Mouse (Mus musculus) limb, embryonic 11.5 days (tissue): ENCODE results near the gene Tmem251. TPM values are rescaled to one million over a fixed set of nuclear protein-coding genes. Genes with fewer than 3 reads are reported as not detected.

Source experiments
- ATAC-seq: fragments of 200-750 bp; cut with Nextera tagmentation; 2 replicates; pipeline ENCODE4 v1.8.0; 2017; ENCODE audit warnings: low read depth; ENCODE audit not compliant: insufficient number of reproducible peaks, low FRiP score, low TSS enrichment
- DNase-seq: peaks from one replicate; pipeline ENCODE4 v3.0.0-alpha.2; 2015; ENCODE audit warnings: low spot score
- H3K27ac ChIP-seq: fragments of 300-500 bp; sonication (generic); replicated peaks from 2 replicates; pipeline ENCODE4 v1.5.1; 2014; ENCODE audit warnings: low read depth, mild to moderate bottlenecking, low read length
- H3K27me3 ChIP-seq: fragments of 300-500 bp; sonication (generic); 2 replicates; pipeline ENCODE4 v1.6.1; 2014; ENCODE audit warnings: mild to moderate bottlenecking, low read length, mixed read lengths; ENCODE audit not compliant: control insufficient read depth, insufficient read depth
- H3K36me3 ChIP-seq: fragments of 300-500 bp; sonication (generic); 2 replicates; pipeline ENCODE4 v1.6.1; 2014; ENCODE audit warnings: mild to moderate bottlenecking, low read length, moderate library complexity, mixed read lengths; ENCODE audit not compliant: control insufficient read depth, insufficient read depth
- H3K4me1 ChIP-seq: fragments of 300-500 bp; sonication (generic); 2 replicates; pipeline ENCODE4 v1.6.1; 2014; ENCODE audit warnings: low read length, mixed read lengths; ENCODE audit not compliant: control insufficient read depth, insufficient read depth
- H3K4me2 ChIP-seq: fragments of 300-500 bp; sonication (generic); 2 replicates; pipeline ENCODE4 v1.6.1; 2014; ENCODE audit warnings: low read depth, mild to moderate bottlenecking, moderate library complexity; ENCODE audit not compliant: severe bottlenecking
- H3K4me3 ChIP-seq: fragments of 300-500 bp; sonication (generic); 2 replicates; pipeline ENCODE4 v1.5.1; 2014; ENCODE audit warnings: low read depth, low read length
- H3K9ac ChIP-seq: fragments of 300-500 bp; sonication (generic); 2 replicates; pipeline ENCODE4 v1.6.1; 2014; ENCODE audit warnings: mild to moderate bottlenecking, low read length
- H3K9me3 ChIP-seq: fragments of 300-500 bp; sonication (generic); 2 replicates; pipeline ENCODE4 v1.6.1; 2016; ENCODE audit warnings: low read length; ENCODE audit not compliant: control insufficient read depth
- WGBS: fragments of 180-500 bp; shearing (Covaris S2); extraction: QIAGEN DNeasy Blood & Tissue Kit; methylation state at CpG from one replicate; pipeline ENCODE4 v1.1.7; 2014; 5-methylcytosine and 5-hydroxymethylcytosine counted together
- polyA plus RNA-seq: library from polyadenylated mRNA; unstranded; fragments of >200 nt; fragmentation: Nextera tagmentation; extraction: Ambion mirVana; gene quantifications from 2 replicates; pipeline ENCODE4 v1.2.1, GENCODE M21; 2014

The Tmem251 gene
- polyA plus RNA-seq, 1 experiment from 2014 or later: 9.7 TPM

DNA sequence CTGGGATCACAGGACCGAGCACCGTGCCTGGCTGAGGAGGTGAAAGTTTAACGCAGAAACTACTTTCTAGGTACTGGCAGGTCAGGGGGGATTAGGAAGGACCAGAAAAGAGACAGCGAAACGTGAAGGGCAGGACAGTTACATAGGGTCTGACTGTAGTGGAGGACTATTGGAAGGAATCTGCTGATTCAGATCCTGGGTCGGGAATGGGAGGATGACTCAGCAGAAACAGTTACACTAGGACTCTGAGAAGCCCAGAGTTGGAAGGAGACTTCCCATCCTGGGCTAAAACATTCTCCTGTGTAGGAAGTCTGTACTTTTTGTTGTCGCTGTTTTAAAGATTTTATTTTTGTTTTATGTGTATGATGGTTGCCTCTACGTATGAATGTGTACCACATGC lies 28.0 kb downstream of the Tmem251 start:
- ATAC-seq: no peak
- peaks cover 23% of the 10 kb centered on the region for H3K36me3 ChIP-seq
- whole genome bisulfite sequencing: 96% methylated on average over 8 of the region's 8 CpGs
- no peak overlapping the region for H3K4me2 ChIP-seq
- H3K27ac ChIP-seq: no peak overlapping the region
- H3K27me3 ChIP-seq: no peaks in the 10 kb centered on the region
- H3K4me3 ChIP-seq: no peak overlapping the region
- no peaks in the 10 kb centered on the region for H3K9me3 ChIP-seq
- H3K4me1 ChIP-seq: no peaks in the 10 kb centered on the region
- no peak overlapping the region for H3K9ac ChIP-seq
- no peak for DNase-seq

DNA sequence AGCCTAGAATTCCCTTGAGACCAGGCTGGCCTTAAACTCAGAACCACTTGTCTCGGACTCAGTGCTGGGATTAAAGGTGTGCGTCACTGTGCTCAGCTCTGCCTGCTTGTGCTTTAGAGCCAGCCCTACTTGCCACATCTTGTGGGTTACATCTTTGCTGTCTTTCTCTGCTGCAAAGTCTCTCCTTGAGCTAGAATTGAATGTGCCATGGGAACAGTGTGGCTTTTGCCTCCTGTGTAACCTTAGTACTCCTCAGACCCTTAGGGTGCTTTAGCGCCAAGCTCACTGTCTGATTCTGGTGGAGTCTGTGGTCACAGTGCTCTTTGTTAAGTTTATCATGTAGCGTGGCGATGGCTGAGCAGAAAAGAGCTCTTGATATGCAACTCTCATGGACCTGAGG lies 29.1 kb downstream of the Tmem251 start:
- Histone ChIP-seq H3K4me1 (no peaks in the 10 kb centered on the region), H3K4me3 (no peak overlapping the region), H3K4me2 (no peak overlapping the region), H3K27me3 (no peaks in the 10 kb centered on the region), H3K9ac (no peak overlapping the region), H3K9me3 (no peaks in the 10 kb centered on the region), H3K36me3 (peaks cover 25% of the 10 kb centered on the region), H3K27ac (no peak overlapping the region)
- ATAC-seq: no peak
- no peak for DNase-seq
- 96% methylated on average over 5 of the region's 5 CpGs for WGBS

DNA sequence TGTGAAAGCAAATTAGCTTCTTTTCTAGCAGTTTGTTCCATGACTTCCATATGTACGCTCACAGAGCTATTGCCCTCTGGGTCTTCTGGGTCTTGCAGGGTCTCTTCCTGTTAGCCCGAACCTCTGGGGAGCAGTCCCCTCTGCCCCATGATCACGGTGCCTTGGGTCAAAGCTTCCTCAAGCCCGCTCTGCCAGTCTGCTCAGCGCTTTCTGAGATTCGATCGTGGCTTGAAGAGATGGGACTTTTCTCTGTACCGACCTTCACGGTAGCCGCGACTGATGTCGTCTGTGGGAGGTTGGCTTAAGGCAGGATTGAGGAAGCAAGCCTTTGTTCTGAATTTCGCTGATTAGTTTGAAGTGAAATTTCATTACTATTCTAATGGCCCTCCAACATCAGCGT lies 32.5 kb downstream of the Tmem251 start:
- DNase-seq: no peak
- 92% methylated on average over 14 of the region's 14 CpGs for WGBS
- H3K4me2 ChIP-seq: no peak overlapping the region
- H3K9me3 ChIP-seq: no peaks in the 10 kb centered on the region
- peaks cover 15% of the 10 kb centered on the region for H3K36me3 ChIP-seq
- no peaks in the 10 kb centered on the region for H3K4me1 ChIP-seq
- H3K27ac ChIP-seq: no peak overlapping the region
- H3K4me3 ChIP-seq: no peak overlapping the region
- no peak for ATAC-seq
- H3K27me3 ChIP-seq: no peaks in the 10 kb centered on the region
- H3K9ac ChIP-seq: no peak overlapping the region

DNA sequence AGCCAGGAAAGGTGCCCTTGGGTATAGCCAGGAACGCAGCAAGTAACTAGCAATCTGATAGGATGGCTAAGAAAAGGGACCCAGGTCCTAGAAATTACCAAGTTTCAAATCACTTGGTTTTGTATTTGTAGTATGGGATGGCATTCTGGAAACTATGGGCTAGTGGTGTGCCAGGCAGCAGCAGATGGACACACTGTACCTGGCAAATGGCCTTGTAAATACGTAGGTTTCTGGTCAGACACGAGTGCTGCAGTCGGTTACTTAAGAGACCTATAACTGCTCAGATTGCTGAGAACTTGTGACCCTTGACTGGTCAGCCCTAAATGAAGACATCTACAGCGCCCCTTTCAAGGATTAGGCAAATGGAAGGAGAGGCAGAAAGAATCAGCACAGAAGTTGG lies 34.6 kb downstream of the Tmem251 start:
- DNase-seq (no peak), ATAC-seq (no peak)
- 85% methylated on average over 5 of the region's 5 CpGs for WGBS
- Histone ChIP-seq H3K36me3 (peaks cover 6% of the 10 kb centered on the region; the same call in 1 of the 2 replicates), H3K4me2 (no peak overlapping the region), H3K9ac (no peak overlapping the region), H3K27me3 (no peaks in the 10 kb centered on the region), H3K4me3 (no peak overlapping the region), H3K9me3 (no peaks in the 10 kb centered on the region), H3K27ac (no peak overlapping the region), H3K4me1 (no peaks in the 10 kb centered on the region)

DNA sequence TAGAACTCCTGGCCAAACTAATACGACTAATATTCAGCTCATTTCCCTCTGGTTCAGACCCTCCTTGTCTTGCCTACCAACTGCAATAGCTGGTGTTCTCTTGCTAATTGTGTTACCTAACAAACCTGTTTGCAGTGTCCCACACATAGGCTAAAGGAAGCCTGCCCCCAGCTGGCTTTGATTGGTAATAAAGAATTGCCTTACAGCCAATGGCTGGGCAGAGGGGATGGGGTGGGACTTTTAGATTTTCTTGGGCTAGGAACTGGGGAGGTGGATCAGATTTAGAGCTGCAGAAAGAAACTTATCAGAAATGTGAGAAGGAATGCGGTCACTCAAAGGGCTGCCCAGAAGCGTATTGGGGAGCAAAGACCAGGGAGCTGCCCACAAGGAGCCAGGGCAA lies 35.9 kb downstream of the Tmem251 start:
- no peaks in the 10 kb centered on the region for H3K9me3 ChIP-seq
- WGBS: 47% methylated on average over 3 of the region's 3 CpGs
- no peak overlapping the region for H3K4me2 ChIP-seq
- DNase-seq (no peak), ATAC-seq (no peak)
- no peaks in the 10 kb centered on the region for H3K4me1 ChIP-seq
- no peaks in the 10 kb centered on the region for H3K27me3 ChIP-seq
- H3K36me3 ChIP-seq: peaks cover 8% of the 10 kb centered on the region; the same call in 1 of the 2 replicates
- no peak overlapping the region for H3K4me3 ChIP-seq
- H3K27ac ChIP-seq: no peak overlapping the region
- no peak overlapping the region for H3K9ac ChIP-seq

GRCm38 (mm10) chr12:102782841-102783240 lies 39.3 kb downstream of the Tmem251 start:
- Histone ChIP-seq H3K9ac (no peak overlapping the region), H3K4me2 (no peak overlapping the region), H3K4me1 (no peaks in the 10 kb centered on the region), H3K27ac (no peak overlapping the region), H3K9me3 (no peaks in the 10 kb centered on the region), H3K36me3 (peaks cover 9% of the 10 kb centered on the region), H3K27me3 (no peaks in the 10 kb centered on the region), H3K4me3 (no peak overlapping the region)
- DNase-seq (no peak), ATAC-seq (no peak)
- WGBS: 91% methylated on average over 5 of the region's 5 CpGs

DNA sequence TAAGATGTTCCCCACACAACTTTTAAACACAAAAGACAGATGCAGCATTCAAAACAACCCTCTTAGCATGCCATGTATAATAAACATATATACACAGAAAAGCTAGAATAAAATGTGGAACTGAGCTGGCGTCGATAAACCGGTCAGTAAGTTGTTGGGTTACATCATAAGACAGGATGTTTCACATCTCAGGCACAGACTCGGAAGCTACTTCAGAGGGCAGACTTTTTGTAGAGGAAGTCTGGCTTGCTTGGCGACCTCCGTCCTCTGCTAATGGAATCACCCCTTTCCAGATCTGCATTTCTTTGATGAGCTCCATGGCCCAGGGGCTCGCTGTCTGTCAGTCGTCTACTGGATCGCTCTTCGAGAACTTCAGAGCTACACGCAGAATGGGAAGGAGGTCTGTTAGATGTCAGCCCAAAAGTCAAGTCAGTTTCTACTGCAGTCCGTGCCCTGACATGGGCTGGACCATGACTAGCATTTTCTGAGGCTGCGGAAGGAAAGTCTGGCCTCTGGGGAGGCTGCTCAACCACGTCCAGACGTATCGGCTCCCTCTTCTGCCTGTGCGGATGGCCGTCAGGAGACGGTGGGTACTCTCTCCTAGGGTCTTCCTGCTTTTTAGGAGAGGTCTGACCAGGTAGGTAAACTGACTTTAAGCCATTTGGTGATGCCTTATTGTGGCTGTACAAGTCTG lies 41.5 kb downstream of the Tmem251 start:
- no peak for DNase-seq
- Histone ChIP-seq H3K9ac (no peak overlapping the region), H3K36me3 (peaks cover 16% of the 10 kb centered on the region), H3K27me3 (no peaks in the 10 kb centered on the region), H3K4me3 (no peak overlapping the region), H3K4me2 (no peak overlapping the region), H3K9me3 (no peaks in the 10 kb centered on the region), H3K4me1 (no peaks in the 10 kb centered on the region), H3K27ac (no peak overlapping the region)
- 86% methylated on average over 19 of the region's 19 CpGs for WGBS
- no peak for ATAC-seq

GRCm38 (mm10) chr12:102785593-102785985 lies 42.0 kb downstream of the Tmem251 start:
- no peaks in the 10 kb centered on the region for H3K27me3 ChIP-seq
- H3K4me2 ChIP-seq: no peak overlapping the region
- no peak overlapping the region for H3K9ac ChIP-seq
- no peaks in the 10 kb centered on the region for H3K9me3 ChIP-seq
- H3K27ac ChIP-seq: no peak overlapping the region
- whole genome bisulfite sequencing: 93% methylated on average over 5 of the region's 5 CpGs
- ATAC-seq (no peak), DNase-seq (no peak)
- no peak overlapping the region for H3K4me3 ChIP-seq
- no peaks in the 10 kb centered on the region for H3K4me1 ChIP-seq
- peaks cover 16% of the 10 kb centered on the region for H3K36me3 ChIP-seq

- DNase-seq: no peak
- no peak overlapping the region for H3K4me2 ChIP-seq
- H3K4me1 ChIP-seq: no peaks in the 10 kb centered on the region
- H3K9me3 ChIP-seq: no peaks in the 10 kb centered on the region
- H3K27me3 ChIP-seq: no peaks in the 10 kb centered on the region
- WGBS: 82% methylated on average over 7 of the region's 7 CpGs
- H3K36me3 ChIP-seq: peaks cover 21% of the 10 kb centered on the region
- H3K4me3 ChIP-seq: no peak overlapping the region
- H3K9ac ChIP-seq: no peak overlapping the region
- no peak overlapping the region for H3K27ac ChIP-seq
- no peak for ATAC-seq
These were observed 44.4 kb downstream of the Tmem251 start for GRCm38 (mm10) chr12:102787927-102788326.
